Mouse (Mus musculus) embryonic facial prominence, embryonic 12.5 days (tissue): ENCODE results near the gene Gm42791. TPM values are rescaled to one million over a fixed set of nuclear protein-coding genes. Genes with fewer than 3 reads are reported as not detected.

Experiments
- ATAC-seq: fragments of 200-750 bp; cut with Nextera tagmentation; 2 replicates; pipeline ENCODE4 v1.8.0; 2017; ENCODE audit not compliant: insufficient number of reproducible peaks, insufficient read depth, low FRiP score, low TSS enrichment
- H3K27ac ChIP-seq: fragments of 300-500 bp; sonication (generic); 2 replicates; pipeline ENCODE4 v1.5.1; 2016; ENCODE audit warnings: mild to moderate bottlenecking
- H3K27me3 ChIP-seq: fragments of 300-500 bp; sonication (generic); 2 replicates; pipeline ENCODE4 v1.6.1; 2016; ENCODE audit warnings: mild to moderate bottlenecking, moderate library complexity
- H3K36me3 ChIP-seq: fragments of 300-500 bp; sonication (generic); 2 replicates; pipeline ENCODE4 v1.6.1; 2016; ENCODE audit warnings: mild to moderate bottlenecking
- H3K4me1 ChIP-seq: fragments of 300-500 bp; sonication (generic); 2 replicates; pipeline ENCODE4 v1.6.1; 2016
- H3K4me2 ChIP-seq: fragments of 300-500 bp; sonication (generic); replicated peaks from 2 replicates; pipeline ENCODE4 v1.6.1; 2016; ENCODE audit warnings: mild to moderate bottlenecking, moderate library complexity
- H3K4me3 ChIP-seq: fragments of 300-500 bp; sonication (generic); 2 replicates; pipeline ENCODE4 v1.5.1; 2016; ENCODE audit warnings: mild to moderate bottlenecking
- H3K9ac ChIP-seq: fragments of 300-500 bp; sonication (generic); 2 replicates; pipeline ENCODE4 v1.6.1; 2016; ENCODE audit warnings: mild to moderate bottlenecking, moderate library complexity
- H3K9me3 ChIP-seq: fragments of 300-500 bp; sonication (generic); 2 replicates; pipeline ENCODE4 v1.6.1; 2016; ENCODE audit warnings: mild to moderate bottlenecking, moderate library complexity
- WGBS: fragments of 180-500 bp; shearing (Covaris S2); methylation state at CpG from one replicate; pipeline ENCODE4 v1.1.7; 2016; 5-methylcytosine and 5-hydroxymethylcytosine counted together
- polyA plus RNA-seq: library from polyadenylated mRNA; unstranded; fragments of >200 nt; fragmentation: Nextera tagmentation; extraction: Ambion mirVana; gene quantifications from 2 replicates; pipeline ENCODE4 v1.2.1, GENCODE M21; 2016

The Gm42791 gene
- polyA plus RNA-seq, 1 experiment from 2014 or later, result 3.4 TPM

GRCm38 (mm10) chr5:148992598-148992997 lies 2.3 kb downstream of the Gm42791 start:
- peaks cover 3% of the 10 kb centered on the region; the same call in 1 of the 2 replicates for H3K9me3 ChIP-seq
- H3K27me3 ChIP-seq, result no peaks in the 10 kb centered on the region
- H3K9ac ChIP-seq, result no peak overlapping the region
- no peak overlapping the region for H3K4me3 ChIP-seq
- no peaks in the 10 kb centered on the region for H3K36me3 ChIP-seq
- no peak overlapping the region for H3K27ac ChIP-seq
- ATAC-seq, result no peak
- no peak overlapping the region for H3K4me2 ChIP-seq
- peaks cover 22% of the 10 kb centered on the region for H3K4me1 ChIP-seq
- WGBS, result 95% methylated on average over 11 of the region's 11 CpGs

- Histone ChIP-seq H3K27me3 (no peaks in the 10 kb centered on the region), H3K4me3 (no peak overlapping the region), H3K4me1 (peaks cover 12% of the 10 kb centered on the region), H3K36me3 (no peaks in the 10 kb centered on the region), H3K9me3 (peaks cover 3% of the 10 kb centered on the region; the same call in 1 of the 2 replicates), H3K27ac (no peak overlapping the region), H3K4me2 (no peak overlapping the region), H3K9ac (no peak overlapping the region)
- no peak for ATAC-seq
- 78% methylated on average over 12 of the region's 12 CpGs for WGBS
Observed at GRCm38 (mm10) chr5:148990891-148991311, 4.0 kb downstream of the Gm42791 start.

GRCm38 (mm10) chr5:148989480-148989879 lies 5.5 kb downstream of the Gm42791 start:
- Histone ChIP-seq H3K27me3 (no peaks in the 10 kb centered on the region), H3K4me1 (peaks cover 4% of the 10 kb centered on the region; the same call in 1 of the 2 replicates), H3K9me3 (peaks cover 3% of the 10 kb centered on the region; the same call in 1 of the 2 replicates), H3K4me3 (no peak overlapping the region), H3K36me3 (no peaks in the 10 kb centered on the region), H3K4me2 (no peak overlapping the region), H3K9ac (no peak overlapping the region), H3K27ac (no peak overlapping the region)
- WGBS, result 85% methylated on average over 7 of the region's 7 CpGs
- ATAC-seq, result no peak

- WGBS, result 40% methylated on average over 13 of the region's 13 CpGs
- Histone ChIP-seq H3K9ac (no peak overlapping the region), H3K9me3 (peaks cover 10% of the 10 kb centered on the region; the same call in 1 of the 2 replicates), H3K27me3 (no peaks in the 10 kb centered on the region), H3K4me1 (no peaks in the 10 kb centered on the region), H3K27ac (no peak overlapping the region), H3K4me3 (no peak overlapping the region), H3K36me3 (no peaks in the 10 kb centered on the region), H3K4me2 (no peak overlapping the region)
- ATAC-seq, result no peak
Observed at GRCm38 (mm10) chr5:148984961-148985360, 10.0 kb downstream of the Gm42791 start.

- Histone ChIP-seq H3K27ac (no peak overlapping the region), H3K4me2 (no peak overlapping the region), H3K36me3 (no peaks in the 10 kb centered on the region), H3K27me3 (no peaks in the 10 kb centered on the region), H3K9me3 (peaks cover 7% of the 10 kb centered on the region; the same call in 1 of the 2 replicates), H3K4me3 (no peak overlapping the region), H3K4me1 (no peaks in the 10 kb centered on the region), H3K9ac (no peak overlapping the region)
- 100% methylated on average over 1 of the region's 1 CpGs for WGBS
- ATAC-seq, result no peak
Observed at GRCm38 (mm10) chr5:148983696-148984095, 11.3 kb downstream of the Gm42791 start.

- Histone ChIP-seq H3K9me3 (peaks cover 7% of the 10 kb centered on the region; the same call in 1 of the 2 replicates), H3K27ac (no peak overlapping the region), H3K36me3 (no peaks in the 10 kb centered on the region), H3K27me3 (no peaks in the 10 kb centered on the region), H3K9ac (no peak overlapping the region), H3K4me1 (0 out of 2 replicates have a peak, but pooled peaks cover 2% of the 10 kb centered on the region), H3K4me2 (no peak overlapping the region), H3K4me3 (no peak overlapping the region)
- 60% methylated on average over 12 of the region's 12 CpGs for WGBS
- ATAC-seq, result no peak
Observed at GRCm38 (mm10) chr5:148983108-148983664, 11.8 kb downstream of the Gm42791 start.

GRCm38 (mm10) chr5:148982396-148982795 lies 12.6 kb downstream of the Gm42791 start:
- no peak overlapping the region for H3K9ac ChIP-seq
- H3K4me2 ChIP-seq, result no peak overlapping the region
- ATAC-seq, result no peak
- no peaks in the 10 kb centered on the region for H3K27me3 ChIP-seq
- 93% methylated on average over 7 of the region's 7 CpGs for WGBS
- peaks cover 7% of the 10 kb centered on the region; the same call in 1 of the 2 replicates for H3K9me3 ChIP-seq
- no peaks in the 10 kb centered on the region for H3K36me3 ChIP-seq
- peaks cover 10% of the 10 kb centered on the region for H3K4me1 ChIP-seq
- H3K27ac ChIP-seq, result no peak overlapping the region
- H3K4me3 ChIP-seq, result no peak overlapping the region

GRCm38 (mm10) chr5:148980607-148981006 lies 14.3 kb downstream of the Gm42791 start:
- Histone ChIP-seq H3K27ac (no peak overlapping the region), H3K27me3 (no peaks in the 10 kb centered on the region), H3K9me3 (peaks cover 7% of the 10 kb centered on the region; the same call in 1 of the 2 replicates), H3K36me3 (no peaks in the 10 kb centered on the region), H3K4me3 (no peak overlapping the region), H3K4me2 (no peak overlapping the region), H3K9ac (no peak overlapping the region), H3K4me1 (peaks cover 16% of the 10 kb centered on the region)
- no peak for ATAC-seq
- WGBS, result 63% methylated on average over 6 of the region's 6 CpGs

- whole genome bisulfite sequencing, result 63% methylated on average over 18 of the region's 18 CpGs
- Histone ChIP-seq H3K4me1 (peaks cover 16% of the 10 kb centered on the region), H3K4me2 (no peak overlapping the region), H3K27me3 (no peaks in the 10 kb centered on the region), H3K36me3 (no peaks in the 10 kb centered on the region), H3K9me3 (0 out of 2 replicates have a peak, but pooled peaks cover under 1% of the 10 kb centered on the region), H3K27ac (peak overlapping the region; percentile 41), H3K4me3 (no peak overlapping the region), H3K9ac (no peak overlapping the region)
- ATAC-seq, result no peak
Observed at GRCm38 (mm10) chr5:148978458-148979165, 16.3 kb downstream of the Gm42791 start.

- Histone ChIP-seq H3K4me1 (peaks cover 22% of the 10 kb centered on the region), H3K27ac (peak overlapping the region; percentile 41), H3K4me3 (no peak overlapping the region), H3K36me3 (no peaks in the 10 kb centered on the region), H3K4me2 (no peak overlapping the region), H3K27me3 (no peaks in the 10 kb centered on the region), H3K9ac (no peak overlapping the region), H3K9me3 (no peaks in the 10 kb centered on the region)
- WGBS, result 16% methylated on average over 14 of the region's 14 CpGs
- no peak; the same call in 1 of the 2 replicates for ATAC-seq
Observed at GRCm38 (mm10) chr5:148977698-148978457, 17.1 kb downstream of the Gm42791 start.

GRCm38 (mm10) chr5:148976876-148977275 lies 18.1 kb downstream of the Gm42791 start:
- WGBS, result 74% methylated on average over 8 of the region's 8 CpGs
- Histone ChIP-seq H3K4me1 (peaks cover 24% of the 10 kb centered on the region), H3K9ac (no peak overlapping the region), H3K9me3 (no peaks in the 10 kb centered on the region), H3K36me3 (no peaks in the 10 kb centered on the region), H3K4me2 (no peak overlapping the region), H3K27me3 (no peaks in the 10 kb centered on the region), H3K4me3 (no peak overlapping the region), H3K27ac (no peak overlapping the region)
- ATAC-seq, result no peak
